Mouse (Mus musculus): ENCODE results near the gene Ttc16.

DNA sequence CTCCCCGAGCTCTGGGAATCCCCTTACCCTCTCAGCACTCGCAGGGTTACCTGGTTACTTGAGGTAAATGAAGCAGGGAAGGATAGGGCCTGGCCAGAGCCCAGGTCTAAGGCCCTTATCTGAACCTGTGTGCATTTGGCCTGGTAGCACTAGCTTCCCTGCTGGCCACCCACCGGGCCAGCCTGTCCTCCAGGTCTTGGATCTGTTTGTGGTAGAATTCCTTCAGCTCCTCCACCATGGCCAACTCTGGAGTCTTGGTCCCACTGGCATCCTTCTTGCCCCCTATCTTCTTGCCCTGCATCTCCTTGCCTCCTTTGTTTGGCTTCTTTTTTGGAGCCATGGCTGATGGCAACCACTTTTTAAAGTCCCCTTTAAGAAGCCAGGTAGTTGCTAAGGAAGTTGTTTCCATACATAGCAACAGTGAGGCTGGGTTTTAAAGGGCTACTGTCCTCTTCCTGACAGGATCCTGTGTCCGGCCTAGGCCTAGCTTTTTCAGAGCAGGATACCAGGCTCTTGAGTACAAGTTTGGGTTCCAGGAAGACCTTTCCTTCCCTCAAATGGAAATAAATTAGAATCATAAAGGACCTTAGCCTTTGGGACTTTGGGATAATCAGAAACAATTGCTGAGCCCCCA lies 8.7 kb upstream of the Ttc16 start, which contains the start of gene Cfap157:
- no peak for TF ChIP-seq CTCF (IDR thresholded peaks at IDR 0.05; ENCODE audit: control insufficient read depth, insufficient read depth, insufficient replicate concordance, low read depth, low read length)
- TF ChIP-seq POLR2A (IDR thresholded peaks at IDR 0.05; ENCODE audit: control insufficient read depth, low read depth, low read length), result no peak

All from testis, adult 2 months (tissue).